Mouse (Mus musculus): Measurements from ENCODE around the gene Dpysl5. TPM values are rescaled to one million over a fixed set of nuclear protein-coding genes. Genes with fewer than 3 reads are reported as not detected.

Dpysl5 gene
- polyA plus RNA-seq, 1 experiment from 2014 or later: 5.9 TPM

DNA sequence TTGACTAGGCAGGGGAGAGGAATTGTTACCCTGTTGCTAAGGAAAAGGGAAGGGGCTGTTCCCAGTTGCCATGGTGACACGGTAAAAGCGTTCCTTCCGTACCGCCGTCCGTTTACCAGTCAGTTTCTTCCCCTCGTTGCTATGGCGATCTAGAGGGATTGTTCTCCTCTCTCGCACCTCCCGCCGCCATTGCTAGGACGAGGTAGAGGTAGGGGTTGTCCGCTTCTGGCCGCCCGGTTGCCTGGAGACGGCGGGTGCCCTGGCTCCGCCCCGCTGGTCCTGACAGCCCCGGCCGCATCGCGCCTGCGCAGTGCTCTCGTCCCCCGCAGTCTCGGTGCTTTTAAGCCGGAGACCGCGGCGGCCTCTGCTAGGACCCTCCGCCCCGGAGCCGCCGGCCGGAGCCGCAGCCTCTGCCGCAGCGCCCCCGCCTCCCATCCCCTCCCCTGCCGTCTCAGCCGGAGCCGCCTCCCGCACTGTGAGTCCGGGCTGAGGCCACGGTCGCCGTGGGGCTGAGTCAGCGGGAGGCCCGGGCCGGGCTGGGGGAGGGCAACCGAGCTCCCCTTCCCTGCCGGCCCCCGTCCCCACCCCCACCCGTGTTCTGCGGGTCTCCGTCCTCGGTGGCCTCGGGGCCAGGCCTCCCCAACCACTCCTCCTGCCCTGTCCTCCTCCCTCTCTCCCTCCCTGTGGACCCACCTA is 103.2 kb downstream of the Dpysl5 start, which contains the start of gene Mapre3:
Gene Mapre3 (plus strand): TSS at position 218 of the 696 bp plus-strand sequence.
- H3K4me3 ChIP-seq: peak within 1 kb of the TSS; percentile 80

GRCm38 (mm10) chr5:30815120-30815465 is 103.7 kb downstream of the Dpysl5 start:
- Histone ChIP-seq H3K27me3 (peaks cover 12% of the 10 kb centered on the region; the same call in 1 of the 2 replicates), H3K4me1 (peaks cover 27% of the 10 kb centered on the region), H3K36me3 (no peaks in the 10 kb centered on the region), H3K9me3 (no peaks in the 10 kb centered on the region), H3K4me3 (peak overlapping the region; percentile 80), H3K4me2 (replicated peaks) (peak overlapping the region; percentile 85), H3K27ac (peak overlapping the region; percentile 52; the same call in 1 of the 2 replicates), H3K9ac (peak overlapping the region; percentile 82)
- no peak for ATAC-seq (ENCODE audit: low FRiP score, low read depth)
- 3% methylated on average over 7 of the region's 7 CpGs for WGBS

More for the DNA sequence above, 103.2 kb downstream of the Dpysl5 start, which contains the start of gene Mapre3:
- Histone ChIP-seq H3K4me1 (peaks cover 27% of the 10 kb centered on the region), H3K27me3 (peaks cover 12% of the 10 kb centered on the region; the same call in 1 of the 2 replicates), H3K27ac (peak within 1 kb of the TSS; percentile 52), H3K9ac (peak within 1 kb of the TSS; percentile 82), H3K4me2 (replicated peaks) (peak within 1 kb of the TSS; percentile 85), H3K9me3 (no peaks in the 10 kb centered on the region), H3K36me3 (no peaks in the 10 kb centered on the region)
- peak; percentile 98 for ATAC-seq (ENCODE audit: low FRiP score, low read depth)
- under 1% methylated on average over 54 of the region's 59 CpGs for WGBS

DNA sequence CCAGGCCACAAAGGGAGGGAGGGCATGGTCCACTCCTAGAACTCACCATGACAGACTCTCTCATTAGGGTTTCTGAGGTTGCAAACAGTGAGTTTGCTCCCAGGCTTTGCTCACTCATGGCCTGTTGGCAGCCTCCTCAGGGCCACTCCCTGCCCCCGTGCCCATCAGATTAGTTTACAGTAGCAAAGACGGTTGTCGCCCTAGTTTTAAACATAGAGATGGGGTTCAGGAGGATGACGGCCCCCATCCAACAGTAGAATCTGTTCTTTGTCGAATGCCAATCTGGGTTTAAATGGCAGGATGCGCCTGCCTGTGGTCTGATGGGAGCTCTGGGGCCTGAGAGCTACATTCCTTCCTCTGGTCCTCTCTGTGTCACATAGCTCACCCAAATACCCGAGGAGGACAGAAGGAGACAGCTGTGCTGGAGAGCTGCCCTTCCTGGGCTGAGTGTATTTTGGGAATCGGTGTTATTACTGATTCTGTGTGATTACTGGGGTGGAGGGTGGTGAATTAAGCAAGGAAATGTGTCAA is 105.0 kb downstream of the Dpysl5 start:
- Histone ChIP-seq H3K9me3 (no peaks in the 10 kb centered on the region), H3K27me3 (peaks cover 10% of the 10 kb centered on the region; the same call in 1 of the 2 replicates), H3K27ac (no peak overlapping the region), H3K4me1 (peaks cover 27% of the 10 kb centered on the region), H3K4me2 (replicated peaks) (peak overlapping the region; percentile 85), H3K4me3 (no peak overlapping the region), H3K36me3 (no peaks in the 10 kb centered on the region), H3K9ac (peak overlapping the region; percentile 40; the same call in 1 of the 2 replicates)
- 64% methylated on average over 8 of the region's 8 CpGs for WGBS
- no peak for ATAC-seq (ENCODE audit: low FRiP score, low read depth)

DNA sequence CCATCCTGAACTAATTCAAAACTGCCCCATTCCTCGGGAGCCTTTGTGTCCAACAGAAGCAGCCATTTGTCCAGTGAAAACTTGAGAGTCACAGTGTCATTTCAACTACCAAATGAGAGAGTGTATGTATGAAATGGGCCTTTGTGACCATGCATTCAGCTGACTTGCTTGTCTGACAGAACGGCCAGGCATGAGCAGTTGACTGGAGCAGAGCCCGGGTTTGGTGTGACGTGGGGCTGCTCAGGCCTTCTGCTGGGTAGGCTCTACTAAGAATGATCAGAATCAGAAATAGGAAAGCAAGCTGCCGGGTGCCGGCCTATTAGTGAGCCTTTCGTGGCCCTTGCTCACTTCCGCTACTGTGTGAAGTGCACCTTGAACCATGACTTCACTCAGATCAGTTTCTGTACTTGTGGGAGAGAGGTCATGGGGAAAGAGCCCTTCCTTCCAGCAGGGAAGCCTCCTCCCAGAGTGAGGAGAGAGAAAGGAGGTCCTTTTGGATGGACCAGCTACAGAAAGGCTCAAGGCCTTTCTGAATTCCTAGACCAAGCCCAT is 107.5 kb downstream of the Dpysl5 start:
- Histone ChIP-seq H3K27me3 (no peaks in the 10 kb centered on the region), H3K36me3 (no peaks in the 10 kb centered on the region), H3K4me3 (no peak overlapping the region), H3K9ac (no peak overlapping the region), H3K4me1 (peaks cover 23% of the 10 kb centered on the region), H3K27ac (no peak overlapping the region), H3K4me2 (replicated peaks) (no peak overlapping the region), H3K9me3 (no peaks in the 10 kb centered on the region)
- 89% methylated on average over 8 of the region's 8 CpGs for WGBS
- no peak for ATAC-seq (ENCODE audit: low FRiP score, low read depth)

DNA sequence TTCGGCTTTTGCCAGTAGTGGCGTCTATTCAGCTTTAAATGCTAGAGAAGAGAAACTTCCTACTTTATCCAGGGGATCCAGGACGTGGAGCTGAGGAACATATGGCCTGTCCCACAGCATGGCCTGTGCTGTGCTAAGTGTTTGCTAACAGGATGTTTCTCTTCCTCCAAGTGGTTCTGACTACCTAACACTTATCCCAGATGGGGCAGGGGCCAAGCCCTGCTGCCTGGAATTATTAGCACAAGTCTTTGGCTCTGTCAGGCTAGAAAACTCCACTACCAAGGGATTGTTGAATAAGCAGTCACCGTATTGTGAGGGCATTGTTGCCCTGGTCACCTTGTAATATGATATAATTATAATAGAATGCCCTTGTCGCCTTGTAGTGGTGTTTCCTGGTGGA is 111.3 kb downstream of the Dpysl5 start:
- no peak for ATAC-seq (ENCODE audit: low FRiP score, low read depth)
- WGBS: 72% methylated on average over 5 of the region's 5 CpGs
- H3K9ac ChIP-seq: no peak overlapping the region
- no peaks in the 10 kb centered on the region for H3K9me3 ChIP-seq
- no peak overlapping the region for H3K4me2 ChIP-seq (replicated peaks)
- no peaks in the 10 kb centered on the region for H3K27me3 ChIP-seq
- no peak overlapping the region for H3K4me3 ChIP-seq
- H3K27ac ChIP-seq: no peak overlapping the region
- no peaks in the 10 kb centered on the region for H3K4me1 ChIP-seq
- H3K36me3 ChIP-seq: no peaks in the 10 kb centered on the region

DNA sequence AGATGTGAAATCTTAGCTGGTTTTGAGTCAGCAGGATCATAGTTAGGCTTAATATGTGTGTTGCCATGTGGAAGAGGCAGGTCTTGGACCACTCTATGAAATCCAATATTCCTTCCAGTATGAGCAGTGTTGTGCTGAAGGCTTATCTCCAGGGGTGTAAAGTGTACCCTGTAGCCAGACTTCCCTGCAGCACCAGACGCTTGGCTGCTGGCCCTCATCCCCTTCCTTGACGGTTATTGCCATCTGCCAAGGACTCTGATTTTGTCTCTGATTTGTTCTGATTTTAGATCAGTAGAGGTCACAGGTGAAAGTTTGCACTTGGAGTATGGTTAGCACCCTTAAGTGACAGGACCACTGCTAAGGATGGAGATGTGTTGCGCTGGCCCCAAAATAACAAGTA is 111.7 kb downstream of the Dpysl5 start:
- H3K4me3 ChIP-seq: no peak overlapping the region
- H3K36me3 ChIP-seq: no peaks in the 10 kb centered on the region
- no peaks in the 10 kb centered on the region for H3K9me3 ChIP-seq
- no peak overlapping the region for H3K27ac ChIP-seq
- no peak overlapping the region for H3K4me2 ChIP-seq (replicated peaks)
- no peak overlapping the region for H3K9ac ChIP-seq
- H3K4me1 ChIP-seq: no peaks in the 10 kb centered on the region
- H3K27me3 ChIP-seq: no peaks in the 10 kb centered on the region
- WGBS: 72% methylated on average over 3 of the region's 3 CpGs
- no peak for ATAC-seq (ENCODE audit: low FRiP score, low read depth)

DNA sequence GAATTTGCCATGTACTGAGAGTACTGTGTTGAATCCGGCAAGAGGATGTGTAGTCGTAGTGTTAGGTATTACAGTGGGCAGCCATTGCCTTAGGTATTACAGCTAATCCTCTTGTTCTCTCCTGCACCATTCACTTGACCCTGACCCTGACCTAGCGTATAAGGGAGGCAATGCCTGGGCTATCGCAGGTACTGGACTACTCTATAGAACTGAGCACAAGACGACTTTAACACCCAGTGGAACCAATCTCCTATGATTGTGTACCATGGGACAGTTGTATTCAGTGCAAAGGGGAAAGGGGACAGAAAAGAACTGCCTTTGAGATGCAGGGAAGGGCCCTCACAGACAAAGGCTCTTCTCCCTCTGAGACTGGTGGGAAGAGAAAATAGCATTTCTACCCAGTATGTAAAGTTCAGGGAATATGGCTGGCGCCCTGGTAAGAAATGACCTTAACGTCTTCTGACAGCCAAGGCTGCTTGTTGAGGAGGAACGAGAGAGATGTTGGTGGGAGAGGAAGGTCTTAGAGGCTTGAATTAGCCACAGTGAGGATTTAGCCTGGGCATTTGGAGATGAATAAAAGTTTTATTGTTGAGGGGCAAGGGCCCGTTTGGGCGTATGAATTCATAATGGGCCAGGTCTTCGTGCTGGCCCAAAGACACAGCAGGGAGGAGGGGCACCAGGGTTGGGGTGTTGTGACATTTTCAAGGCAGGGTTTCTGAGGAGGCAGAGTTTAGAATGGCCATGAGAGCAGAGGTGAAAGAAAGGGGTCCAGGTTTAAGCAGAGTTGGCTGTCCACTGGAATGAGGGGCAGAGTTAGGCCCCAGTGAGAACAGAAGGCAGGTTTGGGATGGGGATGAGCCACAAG is 113.0 kb downstream of the Dpysl5 start:
- no peak overlapping the region for H3K9ac ChIP-seq
- 85% methylated on average over 11 of the region's 11 CpGs for WGBS
- no peak for ATAC-seq (ENCODE audit: low FRiP score, low read depth)
- H3K36me3 ChIP-seq: no peaks in the 10 kb centered on the region
- no peaks in the 10 kb centered on the region for H3K27me3 ChIP-seq
- H3K4me3 ChIP-seq: no peak overlapping the region
- no peaks in the 10 kb centered on the region for H3K9me3 ChIP-seq
- no peak overlapping the region for H3K4me2 ChIP-seq (replicated peaks)
- no peaks in the 10 kb centered on the region for H3K4me1 ChIP-seq
- H3K27ac ChIP-seq: 0 out of 2 replicates have a peak overlapping the region, but pooled peaks have one; percentile 33

GRCm38 (mm10) chr5:30825166-30825565 is 113.8 kb downstream of the Dpysl5 start:
- Histone ChIP-seq H3K27ac (no peak overlapping the region), H3K9ac (no peak overlapping the region), H3K27me3 (no peaks in the 10 kb centered on the region), H3K4me2 (replicated peaks) (no peak overlapping the region), H3K36me3 (no peaks in the 10 kb centered on the region), H3K4me3 (no peak overlapping the region), H3K4me1 (no peaks in the 10 kb centered on the region), H3K9me3 (no peaks in the 10 kb centered on the region)
- no peak for ATAC-seq (ENCODE audit: low FRiP score, low read depth)
- WGBS: 71% methylated on average over 10 of the region's 10 CpGs

GRCm38 (mm10) chr5:30825821-30826220 is 114.5 kb downstream of the Dpysl5 start:
- Histone ChIP-seq H3K4me1 (no peaks in the 10 kb centered on the region), H3K9me3 (no peaks in the 10 kb centered on the region), H3K9ac (no peak overlapping the region; the same call in 1 of the 2 replicates), H3K36me3 (no peaks in the 10 kb centered on the region), H3K4me3 (no peak overlapping the region), H3K4me2 (replicated peaks) (no peak overlapping the region), H3K27ac (no peak overlapping the region), H3K27me3 (no peaks in the 10 kb centered on the region)
- 72% methylated on average over 6 of the region's 6 CpGs for WGBS
- ATAC-seq (ENCODE audit: low FRiP score, low read depth): no peak

- Histone ChIP-seq H3K36me3 (peaks cover 21% of the 10 kb centered on the region), H3K4me2 (replicated peaks) (no peak overlapping the region), H3K4me1 (no peaks in the 10 kb centered on the region), H3K9me3 (no peaks in the 10 kb centered on the region), H3K27ac (no peak overlapping the region), H3K27me3 (no peaks in the 10 kb centered on the region), H3K9ac (no peak overlapping the region), H3K4me3 (no peak overlapping the region)
- no peak for ATAC-seq (ENCODE audit: low FRiP score, low read depth)
- WGBS: 78% methylated on average over 3 of the region's 3 CpGs
Observed at GRCm38 (mm10) chr5:30833416-30833815, 122.1 kb downstream of the Dpysl5 start.

DNA sequence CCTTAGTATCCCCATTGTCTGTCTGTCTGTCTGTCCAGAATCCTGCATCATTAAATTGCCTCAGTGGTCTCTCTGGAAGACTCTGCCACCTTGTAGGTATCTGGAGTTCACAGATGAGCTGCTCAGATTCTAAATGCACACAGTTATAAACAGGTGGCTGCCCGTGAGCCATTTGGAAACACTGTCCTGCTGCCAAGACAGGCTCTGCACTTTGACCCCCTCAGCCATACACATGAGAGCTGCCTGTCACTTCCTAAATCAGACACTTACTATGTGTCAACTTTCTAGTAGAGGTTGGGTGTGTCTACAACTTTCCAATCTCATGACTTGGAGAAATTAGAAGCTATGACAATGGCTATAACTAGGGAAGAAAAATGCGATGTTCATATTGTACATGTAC is 128.4 kb downstream of the Dpysl5 start:
- ATAC-seq (ENCODE audit: low FRiP score, low read depth): no peak
- H3K9ac ChIP-seq: no peak overlapping the region
- no peak overlapping the region for H3K4me2 ChIP-seq (replicated peaks)
- H3K4me3 ChIP-seq: no peak overlapping the region
- no peaks in the 10 kb centered on the region for H3K9me3 ChIP-seq
- no peaks in the 10 kb centered on the region for H3K27me3 ChIP-seq
- peaks cover 21% of the 10 kb centered on the region for H3K36me3 ChIP-seq
- H3K27ac ChIP-seq: no peak overlapping the region
- 82% methylated on average over 2 of the region's 2 CpGs for WGBS
- H3K4me1 ChIP-seq: no peaks in the 10 kb centered on the region

GRCm38 (mm10) chr5:30841896-30842295 is 130.5 kb downstream of the Dpysl5 start:
- Histone ChIP-seq H3K27me3 (no peaks in the 10 kb centered on the region), H3K4me3 (no peak overlapping the region), H3K9me3 (no peaks in the 10 kb centered on the region), H3K36me3 (peaks cover 12% of the 10 kb centered on the region), H3K27ac (no peak overlapping the region), H3K9ac (no peak overlapping the region), H3K4me2 (replicated peaks) (no peak overlapping the region), H3K4me1 (no peaks in the 10 kb centered on the region)
- no peak for ATAC-seq (ENCODE audit: low FRiP score, low read depth)
- WGBS: 48% methylated on average over 3 of the region's 3 CpGs

Data from limb, embryonic 13.5 days (tissue).